Mouse (Mus musculus): ENCODE data around the gene Polg.

The Polg gene

GRCm38 (mm10) chr7:79465461-79466044 lies 609 bp downstream of the Polg start:
- DNase-seq (ENCODE audit: low spot score): peak; percentile 50

DNA sequence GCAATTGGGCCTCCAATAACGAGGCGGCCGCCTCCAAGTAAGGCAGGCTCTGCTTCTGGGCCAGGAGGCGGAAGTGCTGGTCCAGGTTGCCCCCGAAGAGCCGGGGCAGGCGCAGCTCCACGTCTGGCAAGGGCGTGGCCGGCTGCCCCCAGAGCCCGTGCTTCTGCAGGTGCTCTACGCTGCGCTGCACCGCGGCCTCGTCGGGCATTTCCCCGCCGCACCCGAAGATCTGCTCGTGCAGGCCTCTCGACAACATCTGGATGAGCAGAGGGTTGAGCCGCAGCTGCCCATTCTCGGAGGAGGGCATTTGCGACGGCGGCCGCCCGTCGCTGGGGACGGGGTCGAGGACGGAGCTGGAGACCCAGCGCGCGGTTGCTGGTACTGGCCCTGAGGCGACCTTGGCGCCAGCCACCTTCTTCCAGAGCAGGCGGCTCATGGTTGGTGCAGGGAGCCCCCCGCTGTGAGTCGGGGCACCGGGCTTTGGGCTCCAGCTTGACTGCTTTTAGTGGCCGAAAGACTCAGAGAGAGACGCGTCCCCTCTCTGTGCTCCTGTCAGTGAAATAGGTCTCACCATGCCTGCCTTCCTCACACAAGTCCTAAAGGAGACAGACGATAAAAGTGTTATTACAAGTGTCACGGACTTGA lies 1.3 kb downstream of the Polg start:
- DNase-seq (ENCODE audit: low spot score): no peak

GRCm38 (mm10) chr7:79463376-79464077 lies 2.6 kb downstream of the Polg start:
- no peak for DNase-seq (ENCODE audit: low spot score)

- no peak for DNase-seq (ENCODE audit: low spot score)
Observed at GRCm38 (mm10) chr7:79461721-79462120, 4.4 kb downstream of the Polg start.

DNA sequence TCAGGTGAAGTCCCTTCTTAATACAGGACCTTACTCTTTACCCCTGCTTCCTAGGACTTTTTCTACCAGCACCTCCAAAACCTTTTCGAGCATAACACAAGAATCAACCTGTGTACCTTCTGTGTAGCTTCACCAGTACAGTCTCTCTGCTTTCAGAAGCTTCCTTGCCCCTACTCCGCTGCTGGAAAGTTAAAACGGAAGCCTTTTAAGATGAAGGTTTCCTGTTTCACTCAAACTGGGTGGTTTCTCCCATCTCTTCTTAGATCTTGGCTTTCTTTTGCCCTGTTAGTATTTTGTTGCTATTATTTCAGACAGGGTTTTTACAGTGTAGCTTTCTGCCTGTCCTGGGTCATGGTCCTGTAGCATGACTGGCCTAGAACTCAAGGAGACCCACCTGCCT lies 18.7 kb downstream of the Polg start:
- no peak for DNase-seq (ENCODE audit: low spot score)

GRCm38 (mm10) chr7:79447048-79447447 lies 19.1 kb downstream of the Polg start:
- DNase-seq (ENCODE audit: low spot score): no peak

DNA sequence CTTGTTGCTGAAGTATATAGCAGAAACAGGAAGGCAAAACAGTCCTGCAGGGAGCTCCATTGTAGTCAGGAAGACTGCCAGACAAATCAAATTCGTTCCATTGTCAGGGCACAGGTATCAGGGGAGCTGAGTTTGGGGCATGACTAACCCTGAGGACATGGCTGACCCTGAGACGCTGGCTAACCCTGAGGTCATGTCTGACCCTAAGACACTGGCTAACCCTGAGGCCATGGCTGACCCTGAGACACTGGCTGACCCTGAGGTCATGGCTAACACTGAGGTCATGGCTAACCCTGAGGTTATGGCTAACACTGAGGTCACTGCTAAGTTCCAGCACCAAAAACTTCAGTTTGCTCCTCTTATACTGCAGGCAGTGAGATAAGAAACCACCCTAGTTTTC lies 26.1 kb downstream of the Polg start:
- DNase-seq (ENCODE audit: low spot score): no peak

- no peak for DNase-seq (ENCODE audit: low spot score)
Observed at GRCm38 (mm10) chr7:79428243-79428642, 37.9 kb downstream of the Polg start.

GRCm38 (mm10) chr7:79425804-79426203 lies 40.4 kb downstream of the Polg start:
- no peak for DNase-seq (ENCODE audit: low spot score)

DNA sequence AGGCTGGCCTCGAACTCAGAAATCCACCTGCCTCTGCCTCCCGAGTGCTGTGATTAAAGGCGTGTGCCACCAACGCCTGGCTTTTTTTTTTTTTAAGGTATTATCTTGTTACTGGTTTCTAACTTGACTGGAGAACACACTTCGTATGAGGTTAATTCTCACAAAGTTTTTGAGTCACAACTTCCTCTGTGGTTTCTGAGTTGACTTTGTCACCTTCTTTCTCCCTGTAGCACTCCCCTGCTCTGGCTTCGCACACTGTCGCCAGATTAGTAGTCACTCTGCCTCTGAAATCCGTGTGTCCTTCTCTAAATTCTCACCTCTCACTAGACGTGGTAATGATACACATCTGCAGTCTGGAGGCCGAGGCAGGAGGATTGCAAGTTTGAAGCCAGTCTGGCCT lies 43.3 kb downstream of the Polg start:
- no peak for DNase-seq (ENCODE audit: low spot score)

- DNase-seq (ENCODE audit: low spot score): no peak
Observed at GRCm38 (mm10) chr7:79419950-79420349, 46.2 kb downstream of the Polg start.

- no peak for DNase-seq (ENCODE audit: low spot score)
Observed at GRCm38 (mm10) chr7:79414449-79415375, 51.5 kb downstream of the Polg start.

DNA sequence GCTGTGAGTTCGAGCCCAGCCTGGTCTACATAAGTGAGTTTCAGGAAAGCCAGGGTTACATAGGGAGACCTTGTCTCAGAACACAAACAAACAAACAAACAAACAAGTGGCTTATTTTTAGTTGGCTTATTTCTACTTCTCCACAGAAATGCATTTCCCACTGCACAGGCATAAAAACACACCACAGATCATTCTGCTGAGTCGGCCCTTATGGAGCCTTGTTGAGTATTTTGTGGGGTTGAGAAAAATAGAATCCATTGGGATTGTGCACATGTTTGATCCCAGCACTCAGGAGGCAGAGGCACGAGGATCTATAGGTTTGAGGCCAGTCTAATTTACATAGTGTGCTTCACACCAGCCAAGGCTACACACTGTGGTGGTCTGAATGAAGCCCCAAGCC lies 65.9 kb downstream of the Polg start:
- no peak for DNase-seq (ENCODE audit: low spot score)

- no peak for DNase-seq (ENCODE audit: low spot score)
Observed at GRCm38 (mm10) chr7:79398971-79399370, 67.2 kb downstream of the Polg start.

GRCm38 (mm10) chr7:79398426-79398825 lies 67.7 kb downstream of the Polg start:
- no peak for DNase-seq (ENCODE audit: low spot score)

DNA sequence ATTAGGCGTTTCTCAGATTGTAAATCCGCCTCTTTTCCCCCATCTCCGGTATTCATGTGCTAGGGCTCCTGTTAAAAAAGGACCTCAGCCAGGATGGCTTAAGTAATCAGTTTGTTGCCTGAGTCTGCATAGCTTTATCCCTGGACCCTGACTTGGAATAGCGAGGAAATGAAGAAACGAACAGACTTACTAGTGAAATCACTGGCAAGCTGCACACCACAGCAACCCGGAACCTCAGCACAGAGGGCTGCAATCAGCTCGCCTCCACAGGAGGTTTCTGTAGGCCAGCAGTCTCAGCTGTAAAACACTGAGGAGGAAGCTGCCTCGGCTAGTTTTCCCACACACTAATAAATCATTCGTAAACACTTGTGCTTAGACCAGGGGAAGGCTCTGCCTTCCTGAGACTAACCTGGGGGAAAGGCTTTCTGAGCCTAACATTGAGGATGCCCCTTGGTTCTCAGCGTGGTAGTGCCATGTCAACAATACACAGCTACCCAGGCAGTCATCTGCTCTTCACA lies 68.7 kb downstream of the Polg start:
- no peak for DNase-seq (ENCODE audit: low spot score)

All from MN1 (cell line).